15 mouse cellular contexts compared by ENCODE assay signal in genomic region chr3:69689791-69690190, GRCm38 (mm10).
"Had no signal": no experiment of that assay in that cellular context is flagged by ENCODE, and none has a peak within 500 bp of the region (broad histone marks: within the 10 kb centered on the region; RNA-seq: fewer than 3 reads in every experiment).

No protein-coding gene starts in this region.

- H3K27me3 ChIP-seq: neural tube, embryonic 15.5 days; stomach, embryonic 15.5 days had no signal

- H3K27ac ChIP-seq: neural tube, embryonic 15.5 days; stomach, embryonic 15.5 days; stomach, postnatal 0 days had no signal

- H3K9ac ChIP-seq: neural tube, embryonic 15.5 days; stomach, embryonic 15.5 days had no signal

- H3K4me3 ChIP-seq: neural tube, embryonic 15.5 days; stomach, embryonic 15.5 days had no signal

- H3K36me3 ChIP-seq: neural tube, embryonic 15.5 days; stomach, embryonic 15.5 days had no signal

- H3K4me2 ChIP-seq: neural tube, embryonic 15.5 days; stomach, embryonic 15.5 days had no signal

- H3K4me1 ChIP-seq: neural tube, embryonic 15.5 days; stomach, embryonic 15.5 days had no signal

- H3K9me3 ChIP-seq: neural tube, embryonic 15.5 days; stomach, embryonic 15.5 days had no signal

- DNase-seq: retina, postnatal 1 day; right cerebral cortex, adult 18-20 months; right cerebral cortex, postnatal 14 days; right cerebral cortex, postnatal 25 days; right cerebral cortex, postnatal 4 days; spleen, adult 18-20 months; thymus, adult 18-20 months; thymus, adult 2 months; thymus, postnatal 14 days; thymus, postnatal 25 days; thymus, postnatal 36 days; thymus, postnatal 4 days had no signal
